Mouse (Mus musculus): ENCODE measurements around the gene Agpat4. TPM values are rescaled to one million over a fixed set of nuclear protein-coding genes. Genes with fewer than 3 reads are reported as not detected.

Gene Agpat4
- polyA plus RNA-seq, 1 experiment = 25.3 TPM

DNA sequence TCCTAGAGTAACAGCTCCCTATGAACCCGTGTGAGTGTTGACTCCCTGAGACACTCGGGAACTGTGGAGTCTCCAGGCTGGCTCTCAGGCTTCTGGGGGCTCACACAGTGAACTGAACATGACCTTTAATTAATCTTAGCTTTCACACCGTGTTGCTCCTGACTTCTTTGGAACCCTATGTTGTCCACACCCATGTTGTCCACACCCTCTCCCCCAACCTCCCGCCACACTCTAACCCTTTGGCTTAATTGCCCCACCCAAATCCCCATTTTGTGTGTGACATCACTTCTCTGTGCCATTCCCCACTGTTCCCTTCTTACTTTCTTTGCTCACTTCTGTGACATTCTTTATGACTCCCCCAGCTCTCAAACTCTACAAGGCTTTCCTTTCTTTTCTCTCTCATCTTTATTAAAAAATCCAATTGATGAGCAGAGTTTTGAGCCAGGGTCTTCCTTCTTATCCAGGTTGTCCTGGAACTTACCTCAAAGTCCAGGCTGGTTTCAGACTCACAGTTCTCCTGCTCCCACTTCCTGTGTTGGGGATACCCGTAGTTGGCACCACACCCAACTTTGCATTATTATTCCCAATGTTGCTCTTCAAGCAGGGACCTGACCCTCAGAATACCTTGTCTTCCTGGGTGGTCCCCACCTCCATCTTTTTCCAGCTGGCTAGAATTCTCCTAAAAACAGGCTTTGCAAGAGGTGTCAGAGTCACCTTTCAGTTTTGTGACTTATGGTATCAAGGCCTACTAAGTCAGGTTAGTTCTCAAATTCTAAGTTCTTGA is 64.4 kb downstream of the Agpat4 start:
- no peaks in the 10 kb centered on the region for H3K36me3 ChIP-seq (ENCODE audit: control insufficient read depth, insufficient read depth)
- no peaks in the 10 kb centered on the region for H3K27me3 ChIP-seq (ENCODE audit: control insufficient read depth, insufficient read depth, insufficient read length)
- no peaks in the 10 kb centered on the region for H3K79me2 ChIP-seq (ENCODE audit: control insufficient read depth, insufficient read depth)
- TF ChIP-seq USF1 (IDR thresholded peaks at IDR 0.05; ENCODE audit: low read depth) = no peak
- TF ChIP-seq MYOG (IDR thresholded peaks at IDR 0.05; ENCODE audit: control insufficient read depth, extremely low read depth, insufficient read length) = no peak
- TF ChIP-seq CEBPB (IDR thresholded peaks at IDR 0.05; ENCODE audit: low read depth) = no peak
- TF ChIP-seq CTCF (IDR thresholded peaks at IDR 0.05; ENCODE audit: control insufficient read depth, insufficient read depth, insufficient read length) = no peak
- H3K79me3 ChIP-seq (ENCODE audit: low read depth) = peaks cover 3% of the 10 kb centered on the region
- no peak overlapping the region for H3ac ChIP-seq (ENCODE audit: control insufficient read depth, insufficient read length, low read depth)
- H3K4me3 ChIP-seq (ENCODE audit: insufficient read depth, poor library complexity, severe bottlenecking) = no peak overlapping the region

DNA sequence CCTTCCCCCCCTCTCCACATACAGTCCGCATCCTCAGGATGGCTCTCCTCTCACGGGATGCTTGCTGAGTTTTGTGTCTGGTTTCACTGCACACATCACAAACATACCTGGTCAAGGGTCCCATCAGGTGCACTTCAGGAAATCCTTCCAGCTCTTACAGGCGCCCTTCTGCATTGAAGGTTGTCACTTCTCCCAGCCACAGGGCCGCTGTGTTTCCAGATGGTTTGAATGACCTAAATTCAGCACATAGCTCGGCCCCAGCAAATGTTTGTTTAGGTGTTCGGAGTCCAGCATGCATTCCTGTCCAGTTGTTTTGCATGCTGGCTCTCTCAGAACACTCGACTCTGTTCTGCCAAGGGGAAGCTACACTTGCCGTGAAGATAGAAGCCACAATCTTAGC is 65.8 kb downstream of the Agpat4 start:
- H3K4me3 ChIP-seq (ENCODE audit: insufficient read depth, poor library complexity, severe bottlenecking) = no peak overlapping the region
- H3K27me3 ChIP-seq (ENCODE audit: control insufficient read depth, insufficient read depth, insufficient read length) = no peaks in the 10 kb centered on the region
- no peaks in the 10 kb centered on the region for H3K79me2 ChIP-seq (ENCODE audit: control insufficient read depth, insufficient read depth)
- peaks cover 3% of the 10 kb centered on the region for H3K79me3 ChIP-seq (ENCODE audit: low read depth)
- H3ac ChIP-seq (ENCODE audit: control insufficient read depth, insufficient read length, low read depth) = no peak overlapping the region
- TF ChIP-seq MAX (IDR thresholded peaks at IDR 0.05) (no peak), FOSL1 (IDR thresholded peaks at IDR 0.05; ENCODE audit: insufficient read depth, low read length, poor library complexity, severe bottlenecking) (no peak), MYOG (IDR thresholded peaks at IDR 0.05; ENCODE audit: control insufficient read depth, extremely low read depth, insufficient read length) (no peak), CTCF (IDR thresholded peaks at IDR 0.05; ENCODE audit: control insufficient read depth, insufficient read depth, insufficient read length) (no peak), MYOD1 (IDR thresholded peaks at IDR 0.05; ENCODE audit: control insufficient read depth, insufficient read length, low read depth) (no peak)
- H3K36me3 ChIP-seq (ENCODE audit: control insufficient read depth, insufficient read depth) = no peaks in the 10 kb centered on the region

DNA sequence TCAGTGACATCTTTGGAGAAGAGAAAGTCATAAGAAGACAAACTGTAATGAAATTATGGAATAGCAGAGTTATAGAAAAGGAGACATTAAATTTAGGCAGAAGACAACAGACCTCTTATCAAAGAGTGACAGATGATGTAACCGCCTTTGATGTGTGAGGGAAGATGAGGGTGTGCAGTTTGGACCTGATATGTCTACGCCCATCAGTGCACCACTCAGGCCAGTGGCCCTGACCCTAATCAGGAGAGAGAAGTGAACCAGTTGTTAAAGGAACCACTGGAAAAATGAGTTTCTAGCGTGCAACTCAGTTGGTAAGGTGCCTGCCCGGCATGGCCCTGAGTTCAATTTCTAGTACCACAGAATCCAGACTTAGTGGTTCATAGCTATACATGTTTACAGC is 67.4 kb downstream of the Agpat4 start:
- H3K79me3 ChIP-seq (ENCODE audit: low read depth) = peaks cover 3% of the 10 kb centered on the region
- no peaks in the 10 kb centered on the region for H3K27me3 ChIP-seq (ENCODE audit: control insufficient read depth, insufficient read depth, insufficient read length)
- H3K79me2 ChIP-seq (ENCODE audit: control insufficient read depth, insufficient read depth) = no peaks in the 10 kb centered on the region
- TF ChIP-seq CEBPB (IDR thresholded peaks at IDR 0.05; ENCODE audit: low read depth) = no peak
- no peak for TF ChIP-seq MYOG (IDR thresholded peaks at IDR 0.05; ENCODE audit: control insufficient read depth, extremely low read depth, insufficient read length)
- H3K4me3 ChIP-seq (ENCODE audit: insufficient read depth, poor library complexity, severe bottlenecking) = no peak overlapping the region
- H3ac ChIP-seq (ENCODE audit: control insufficient read depth, insufficient read length, low read depth) = no peak overlapping the region
- no peaks in the 10 kb centered on the region for H3K36me3 ChIP-seq (ENCODE audit: control insufficient read depth, insufficient read depth)

DNA sequence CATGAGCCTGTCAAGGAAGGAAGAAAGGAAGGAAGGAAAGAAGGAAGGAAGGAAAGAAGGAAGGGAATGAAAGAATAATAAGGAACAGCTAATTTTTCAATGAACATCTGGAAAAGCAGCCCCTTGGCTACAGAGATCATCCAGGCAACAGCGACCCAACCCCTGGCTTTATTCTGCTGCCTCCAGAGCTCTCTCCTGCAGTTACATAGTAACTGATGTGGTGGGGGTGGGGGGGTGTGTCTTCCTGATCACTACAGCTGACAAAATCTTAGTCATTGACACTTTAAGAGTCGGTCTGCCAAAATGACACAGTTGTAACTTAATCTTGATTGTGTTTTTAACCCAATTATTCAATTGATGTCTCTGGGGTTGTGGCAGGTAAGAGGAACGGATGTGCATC is 67.8 kb downstream of the Agpat4 start:
- no peaks in the 10 kb centered on the region for H3K79me2 ChIP-seq (ENCODE audit: control insufficient read depth, insufficient read depth)
- H3ac ChIP-seq (ENCODE audit: control insufficient read depth, insufficient read length, low read depth) = no peak overlapping the region
- no peaks in the 10 kb centered on the region for H3K27me3 ChIP-seq (ENCODE audit: control insufficient read depth, insufficient read depth, insufficient read length)
- peaks cover 3% of the 10 kb centered on the region for H3K79me3 ChIP-seq (ENCODE audit: low read depth)
- TF ChIP-seq FOSL1 (IDR thresholded peaks at IDR 0.05; ENCODE audit: insufficient read depth, low read length, poor library complexity, severe bottlenecking) (no peak), USF1 (IDR thresholded peaks at IDR 0.05; ENCODE audit: low read depth) (no peak), MYOD1 (IDR thresholded peaks at IDR 0.05; ENCODE audit: control insufficient read depth, insufficient read length, low read depth) (no peak), MYOG (IDR thresholded peaks at IDR 0.05; ENCODE audit: control insufficient read depth, extremely low read depth, insufficient read length) (no peak), CTCF (IDR thresholded peaks at IDR 0.05; ENCODE audit: control insufficient read depth, insufficient read depth, insufficient read length) (no peak), CEBPB (IDR thresholded peaks at IDR 0.05; ENCODE audit: low read depth) (no peak), MAX (IDR thresholded peaks at IDR 0.05) (no peak)
- H3K4me3 ChIP-seq (ENCODE audit: insufficient read depth, poor library complexity, severe bottlenecking) = no peak overlapping the region
- no peaks in the 10 kb centered on the region for H3K36me3 ChIP-seq (ENCODE audit: control insufficient read depth, insufficient read depth)

DNA sequence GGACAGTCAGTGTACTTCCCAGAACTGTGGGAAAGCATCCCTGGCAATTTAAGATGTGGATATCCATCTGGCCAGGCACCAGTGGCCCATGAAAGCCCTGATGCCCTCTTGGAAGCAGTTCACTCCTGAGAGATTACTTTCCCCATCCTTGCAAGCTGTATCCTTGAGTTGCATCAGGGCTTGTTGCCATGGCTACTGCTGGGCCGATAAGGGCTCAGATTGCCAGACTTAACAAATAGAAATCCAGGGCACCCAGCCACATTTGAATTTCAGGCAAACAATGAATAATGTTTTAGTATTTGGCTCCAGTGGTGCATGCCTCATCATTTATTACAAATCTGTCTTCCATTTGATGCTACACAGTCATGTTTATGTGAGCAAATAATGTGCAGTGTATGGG is 69.3 kb downstream of the Agpat4 start:
- TF ChIP-seq MYOG (IDR thresholded peaks at IDR 0.05; ENCODE audit: control insufficient read depth, extremely low read depth, insufficient read length) (no peak), USF1 (IDR thresholded peaks at IDR 0.05; ENCODE audit: low read depth) (no peak), MYOD1 (IDR thresholded peaks at IDR 0.05; ENCODE audit: control insufficient read depth, insufficient read length, low read depth) (no peak), MAX (IDR thresholded peaks at IDR 0.05) (no peak), FOSL1 (IDR thresholded peaks at IDR 0.05; ENCODE audit: insufficient read depth, low read length, poor library complexity, severe bottlenecking) (no peak), CTCF (IDR thresholded peaks at IDR 0.05; ENCODE audit: control insufficient read depth, insufficient read depth, insufficient read length) (no peak), CEBPB (IDR thresholded peaks at IDR 0.05; ENCODE audit: low read depth) (no peak)
- Histone ChIP-seq H3K79me3 (ENCODE audit: low read depth) (peaks cover 3% of the 10 kb centered on the region), H3ac (ENCODE audit: control insufficient read depth, insufficient read length, low read depth) (no peak overlapping the region), H3K79me2 (ENCODE audit: control insufficient read depth, insufficient read depth) (no peaks in the 10 kb centered on the region), H3K27me3 (ENCODE audit: control insufficient read depth, insufficient read depth, insufficient read length) (no peaks in the 10 kb centered on the region), H3K36me3 (ENCODE audit: control insufficient read depth, insufficient read depth) (no peaks in the 10 kb centered on the region), H3K4me3 (ENCODE audit: insufficient read depth, poor library complexity, severe bottlenecking) (no peak overlapping the region)

DNA sequence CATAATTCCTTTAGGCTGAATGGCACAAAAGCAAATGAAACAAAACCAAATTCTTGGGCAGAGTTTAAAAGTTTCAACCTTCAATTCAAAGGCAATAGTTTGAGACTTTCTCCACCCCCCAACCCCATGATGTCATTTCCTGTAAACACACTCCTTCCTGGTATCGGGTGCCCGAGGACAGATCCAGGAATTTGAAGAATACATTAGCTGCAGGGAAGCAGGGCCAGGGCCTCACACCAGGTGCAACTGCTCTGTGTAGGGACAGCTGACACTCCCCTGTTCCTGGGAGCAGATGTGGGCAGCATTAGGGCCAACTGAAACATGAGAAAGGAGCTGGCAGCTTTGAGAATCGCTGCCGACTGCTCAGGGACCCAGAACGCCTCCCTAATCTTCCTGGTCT is 76.6 kb downstream of the Agpat4 start:
- Histone ChIP-seq H3K79me2 (ENCODE audit: control insufficient read depth, insufficient read depth) (no peaks in the 10 kb centered on the region), H3K79me3 (ENCODE audit: low read depth) (no peaks in the 10 kb centered on the region), H3ac (ENCODE audit: control insufficient read depth, insufficient read length, low read depth) (no peak overlapping the region), H3K4me3 (ENCODE audit: insufficient read depth, poor library complexity, severe bottlenecking) (no peak overlapping the region), H3K36me3 (ENCODE audit: control insufficient read depth, insufficient read depth) (no peaks in the 10 kb centered on the region), H3K27me3 (ENCODE audit: control insufficient read depth, insufficient read depth, insufficient read length) (no peaks in the 10 kb centered on the region)
- TF ChIP-seq MAX (IDR thresholded peaks at IDR 0.05) (no peak), CTCF (IDR thresholded peaks at IDR 0.05; ENCODE audit: control insufficient read depth, insufficient read depth, insufficient read length) (no peak), MYOD1 (IDR thresholded peaks at IDR 0.05; ENCODE audit: control insufficient read depth, insufficient read length, low read depth) (no peak), FOSL1 (IDR thresholded peaks at IDR 0.05; ENCODE audit: insufficient read depth, low read length, poor library complexity, severe bottlenecking) (no peak), CEBPB (IDR thresholded peaks at IDR 0.05; ENCODE audit: low read depth) (no peak), USF1 (IDR thresholded peaks at IDR 0.05; ENCODE audit: low read depth) (no peak), MYOG (IDR thresholded peaks at IDR 0.05; ENCODE audit: control insufficient read depth, extremely low read depth, insufficient read length) (no peak)
